Mouse (Mus musculus) common myeloid progenitor, adult 5-6 weeks (primary cell): ENCODE results near the gene Gja3. TPM values are rescaled to one million over a fixed set of nuclear protein-coding genes. Genes with fewer than 3 reads are reported as not detected.
"Not testable (repeated sequence)": the region's sequence is repeated elsewhere in the genome, so short reads cannot be mapped to it uniquely, and the experiment has no call there.

ENCODE experiments used
- ATAC-seq: replicated peaks from 2 replicates; pipeline ENCODE4 v1.8.0; 2016; ENCODE audit warnings: low read depth, mild to moderate bottlenecking, moderate TSS enrichment, inconsistent platforms; ENCODE audit not compliant: poor library complexity, severe bottlenecking
- total RNA-seq: library from RNA; stranded (forward); fragments of 200-1000, 187-1606 nt; gene quantifications from 2 replicates; pipeline ENCODE4 v1.2.3, GENCODE M21; 2017

Gene Gja3
- total RNA-seq, 1 experiment from 2014 or later, result not detected

- no peak for ATAC-seq
Observed at GRCm38 (mm10) chr14:57041439-57041838, 16.5 kb downstream of the Gja3 start.

GRCm38 (mm10) chr14:57034926-57035498 lies 22.9 kb downstream of the Gja3 start:
- no peak for ATAC-seq

- no peak for ATAC-seq
Observed at GRCm38 (mm10) chr14:57034135-57034534, 23.8 kb downstream of the Gja3 start.

GRCm38 (mm10) chr14:57032850-57033249 lies 25.1 kb downstream of the Gja3 start:
- ATAC-seq, result no peak

- no peak for ATAC-seq
Observed at GRCm38 (mm10) chr14:57018436-57018835, 39.5 kb downstream of the Gja3 start.

GRCm38 (mm10) chr14:57016806-57017205 lies 41.1 kb downstream of the Gja3 start:
- ATAC-seq, result not testable (repeated sequence)

- no peak for ATAC-seq
Observed at GRCm38 (mm10) chr14:56988621-56989020, 69.3 kb downstream of the Gja3 start.

Other genes starting within 250 kb of the Gja3 start
- 21.6 and 23.7 TPM in 2 replicates for gene Zmym5, start 246.4 kb downstream of the Gja3 start, total RNA-seq
- gene Zmym2, start 171.4 kb downstream of the Gja3 start, total RNA-seq, result 39.2 and 52.0 TPM in 2 replicates
- not detected in 2 replicates for gene Gjb2, start 46.6 kb upstream of the Gja3 start, total RNA-seq
- not detected in 2 replicates for gene Gm4491, start 57.8 kb upstream of the Gja3 start, total RNA-seq
- gene Gjb6, start 75.5 kb upstream of the Gja3 start, total RNA-seq, result not detected in 2 replicates